Mouse (Mus musculus) retina, embryonic 14.5 days (tissue): Measurements from ENCODE around the gene Tpte.

Experiments
- DNase-seq: peaks from one replicate; pipeline ENCODE4 v3.0.0-alpha.2; 2015; ENCODE audit warnings: low spot score

The Tpte gene

DNA sequence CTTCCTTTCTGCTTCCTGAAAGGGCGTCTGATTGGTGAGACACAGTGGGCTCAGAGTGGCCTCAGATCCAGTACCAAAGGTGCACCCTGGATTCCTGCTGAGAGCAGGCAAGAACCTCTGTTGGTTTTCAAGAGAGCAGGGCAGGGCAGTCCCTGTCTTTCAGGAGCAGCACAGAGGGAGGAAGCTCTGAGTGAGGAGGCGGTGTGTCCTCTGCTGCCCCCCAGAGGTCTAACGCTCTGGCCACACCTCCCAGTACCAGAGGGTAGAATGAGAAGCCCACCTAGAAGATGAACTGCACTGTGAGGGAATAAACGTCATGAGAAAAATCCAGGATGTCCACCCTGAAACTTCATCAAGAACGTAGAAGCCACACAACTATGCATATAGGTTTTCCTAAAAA is 93.7 kb downstream of the Tpte start:
- DNase-seq = peak; percentile 72

DNA sequence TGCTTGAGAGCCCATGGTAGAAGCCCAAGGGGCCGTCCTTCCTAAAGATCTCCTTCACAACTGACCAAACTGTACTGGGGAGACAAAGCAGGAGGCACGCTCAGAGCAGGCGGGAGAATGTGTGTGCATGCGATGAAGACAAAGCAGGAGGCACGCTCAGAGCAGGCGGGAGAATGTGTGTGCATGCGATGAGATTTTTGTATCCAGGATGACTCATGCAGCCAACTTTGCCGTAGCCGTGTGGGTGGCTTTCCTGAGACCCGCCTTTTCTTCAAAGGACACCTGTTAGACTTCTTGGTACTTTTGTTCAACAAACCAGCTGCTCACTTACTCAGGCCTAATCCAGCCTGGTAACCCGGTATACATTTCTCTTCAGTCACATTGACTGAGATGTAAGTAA is 97.7 kb downstream of the Tpte start:
- no peak for DNase-seq

DNA sequence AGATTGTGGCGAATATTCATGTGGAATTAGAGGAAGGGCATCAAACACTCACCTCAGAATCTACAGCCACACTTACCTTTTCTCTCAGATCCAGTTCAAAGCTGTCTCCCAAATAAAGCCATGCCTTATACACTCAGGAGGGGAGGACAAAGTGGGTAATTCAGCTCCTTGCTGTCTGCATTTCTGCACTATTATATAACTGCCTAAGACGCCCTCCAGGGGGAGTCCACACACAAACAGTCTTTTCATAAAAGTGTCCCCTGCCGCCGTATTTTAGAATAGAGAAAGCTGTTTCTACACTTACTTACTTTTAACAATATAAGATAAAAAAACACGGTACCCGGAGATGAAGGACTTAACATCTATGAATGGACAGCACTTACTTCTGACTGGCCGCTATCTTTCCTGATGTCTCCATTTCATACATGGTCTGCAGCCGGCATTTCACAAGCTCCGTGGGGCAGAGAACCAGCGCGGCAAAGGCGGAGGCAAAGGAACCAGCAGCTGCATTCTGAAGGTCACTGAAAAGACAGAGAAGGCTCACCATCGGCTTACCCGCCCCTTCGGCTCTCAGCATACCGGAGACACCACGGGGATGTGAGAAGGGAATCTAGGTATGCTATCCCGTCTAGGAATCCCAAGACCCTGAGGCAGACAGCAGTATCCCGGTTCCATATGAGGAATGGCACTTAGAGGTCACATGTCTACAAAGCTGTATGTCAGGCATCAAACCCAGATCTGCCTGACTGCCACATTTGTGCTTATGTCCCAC is 99.8 kb downstream of the Tpte start:
- peak; percentile 5 for DNase-seq

DNA sequence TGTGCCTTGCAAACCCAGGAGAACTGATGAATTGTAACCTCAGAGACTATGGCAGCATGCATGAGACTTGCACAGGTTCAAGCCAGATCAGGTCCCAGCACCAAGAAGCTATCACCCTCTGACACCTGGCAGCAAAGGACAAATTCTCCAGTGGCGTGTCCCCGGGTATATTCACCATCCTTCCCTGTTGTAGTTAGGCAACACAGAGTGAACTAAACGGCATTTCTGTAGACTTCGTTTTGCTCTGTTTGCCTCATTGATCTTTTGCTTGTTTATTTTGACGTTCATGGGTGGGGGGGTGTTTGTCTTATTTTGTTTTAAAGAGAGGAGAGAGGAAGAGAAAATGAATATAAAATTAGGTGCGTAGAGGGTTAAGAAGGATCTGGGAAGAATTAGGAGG is 101.9 kb downstream of the Tpte start:
- DNase-seq = no peak

DNA sequence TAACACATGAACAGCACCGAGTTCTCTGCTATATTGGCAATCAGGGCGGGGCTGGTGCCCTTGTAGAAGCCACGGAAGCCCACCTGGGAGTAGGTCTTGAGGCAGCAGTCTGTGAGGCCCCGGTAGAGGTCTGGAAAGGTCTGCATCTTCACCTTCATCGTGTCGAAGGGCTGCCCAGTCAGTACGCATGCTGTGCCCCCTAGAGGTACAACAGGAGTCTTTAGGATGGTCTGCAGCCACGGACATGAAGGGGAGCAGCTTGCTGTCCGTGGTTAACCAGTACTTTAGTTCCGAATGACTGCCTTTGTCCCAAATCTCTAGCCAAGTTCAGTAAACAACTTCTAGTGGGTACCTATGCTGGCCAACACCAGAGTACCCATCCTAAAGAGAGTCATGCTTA is 106.6 kb downstream of the Tpte start:
- no peak for DNase-seq

DNA sequence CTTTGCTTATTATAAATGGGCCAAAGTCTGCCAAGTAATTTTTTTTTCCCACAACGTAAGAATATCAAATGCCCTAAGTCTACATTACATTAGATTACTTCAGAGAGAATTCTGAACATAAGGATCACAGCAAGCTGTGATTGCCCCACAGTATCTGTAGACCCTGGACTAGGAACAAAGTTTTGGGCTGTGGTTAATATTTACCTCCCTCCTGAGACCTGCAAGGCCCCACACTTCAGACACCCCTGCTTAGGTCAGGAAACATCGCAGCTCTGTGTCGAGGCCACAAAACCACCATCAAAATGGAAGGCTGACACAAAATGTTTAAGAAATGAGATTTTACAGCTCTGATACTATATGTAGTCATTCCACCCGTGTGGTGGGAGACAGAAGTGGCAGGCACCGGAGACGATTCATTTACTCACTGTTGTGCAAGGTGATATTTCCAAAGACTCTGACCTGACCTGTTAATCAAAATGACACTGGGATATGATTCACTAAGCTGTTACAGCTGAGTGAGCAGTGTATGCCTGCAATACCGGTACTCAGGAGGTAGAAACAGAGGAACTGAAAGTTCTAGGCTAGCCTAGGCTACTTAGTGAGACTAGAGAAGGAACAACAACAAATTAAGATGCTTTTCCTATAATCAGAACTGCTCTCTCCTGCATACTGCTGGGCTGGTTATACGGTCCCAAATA is 107.7 kb downstream of the Tpte start:
- no peak for DNase-seq

DNA sequence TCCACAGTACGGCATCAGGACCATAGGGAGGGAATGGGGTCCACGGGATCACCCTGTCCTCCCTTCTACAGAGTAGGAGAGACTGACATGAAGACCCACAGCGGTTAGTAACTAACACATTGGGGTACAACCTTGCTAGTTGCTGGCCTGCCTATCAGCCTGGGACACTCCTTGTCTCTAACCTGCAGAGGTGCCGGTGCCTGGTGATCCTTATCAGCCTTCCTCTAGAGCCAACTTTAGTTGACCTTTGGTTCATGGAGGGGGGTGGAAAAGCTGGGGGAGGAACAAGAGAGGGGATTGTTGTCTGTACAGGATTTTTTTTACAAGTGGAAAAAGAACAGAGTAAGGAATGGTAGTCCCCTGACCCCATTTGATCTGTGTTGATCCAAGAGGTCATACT is 111.2 kb downstream of the Tpte start:
- DNase-seq = no peak

DNA sequence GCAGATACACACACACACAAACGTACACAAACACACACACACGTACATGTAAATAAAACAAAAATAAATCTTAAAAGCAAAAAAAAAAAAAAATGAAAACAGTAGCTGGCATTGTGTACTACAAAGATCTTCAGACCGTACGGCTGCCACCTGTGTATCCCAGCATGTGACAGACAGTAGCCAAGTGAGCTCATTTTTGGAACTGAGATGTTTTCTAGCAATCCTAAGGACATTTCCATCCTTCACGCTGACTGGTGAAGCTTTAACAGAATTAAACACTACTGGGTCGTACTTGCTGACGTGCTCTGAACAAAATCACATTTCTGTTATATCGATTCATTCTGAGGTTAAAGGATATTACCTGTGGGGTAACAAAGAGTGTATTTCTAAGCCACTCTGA is 112.0 kb downstream of the Tpte start:
- DNase-seq = no peak

DNA sequence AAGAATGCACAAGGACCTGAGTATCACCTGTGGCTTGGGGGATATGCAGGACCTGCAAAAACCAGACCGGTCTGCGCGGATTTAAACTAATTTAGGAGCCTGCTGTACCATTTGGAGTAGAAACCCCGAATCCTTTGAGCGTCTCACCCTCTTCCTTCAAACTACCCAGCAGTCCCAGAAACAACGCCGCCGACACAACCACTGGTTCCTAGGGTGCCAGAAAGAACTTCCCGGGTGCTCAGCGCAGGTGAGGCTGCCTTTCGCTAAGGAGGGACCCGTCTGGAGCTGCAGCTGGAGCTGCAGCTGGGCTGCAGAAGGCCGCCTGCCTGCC is 114.5 kb downstream of the Tpte start:
- no peak for DNase-seq

DNA sequence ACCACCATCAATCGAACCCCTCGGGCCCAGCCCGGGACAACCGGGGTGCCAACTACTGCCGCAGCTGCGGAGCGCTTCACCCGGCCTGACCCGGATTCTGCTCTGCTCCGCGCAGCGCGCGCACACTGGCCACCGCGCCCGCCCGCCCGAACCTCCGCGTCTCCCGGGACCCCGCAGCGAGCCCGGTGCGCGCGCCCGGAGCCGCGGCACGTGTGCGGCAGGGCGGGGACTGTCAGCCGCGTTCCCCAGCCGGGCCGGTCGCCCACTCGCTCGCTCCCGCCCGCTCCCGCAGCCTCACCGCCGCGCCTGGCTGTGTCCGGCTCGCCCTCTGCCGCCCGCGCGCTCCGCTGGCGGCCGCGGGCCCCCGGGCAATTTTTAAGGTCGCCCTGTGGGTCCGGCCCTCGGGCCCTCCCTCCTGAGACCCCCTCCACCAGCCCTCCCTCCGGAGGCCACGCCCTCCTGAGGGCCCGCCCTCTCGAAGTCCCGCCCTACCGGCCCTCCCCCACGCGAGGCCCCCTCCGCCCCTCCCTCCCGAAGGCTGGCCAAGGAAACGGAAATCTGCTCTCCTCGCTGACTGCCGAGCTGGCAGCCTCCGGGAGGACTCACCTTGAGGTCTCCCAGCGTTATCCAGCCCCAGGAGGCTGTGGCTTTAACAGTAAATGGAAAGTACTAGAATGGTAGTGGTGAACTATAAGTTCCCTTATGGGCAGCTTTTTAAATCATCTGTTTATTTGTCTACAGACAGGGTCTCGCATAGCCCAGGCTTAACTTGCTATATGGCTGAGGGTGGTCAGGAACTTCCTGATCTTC is 115.1 kb downstream of the Tpte start, which contains the start of gene Slc25a15:
TSS of gene Slc25a15 (minus strand) at position 456 of the 810 bp plus-strand sequence.
- DNase-seq = peak; percentile 88

DNA sequence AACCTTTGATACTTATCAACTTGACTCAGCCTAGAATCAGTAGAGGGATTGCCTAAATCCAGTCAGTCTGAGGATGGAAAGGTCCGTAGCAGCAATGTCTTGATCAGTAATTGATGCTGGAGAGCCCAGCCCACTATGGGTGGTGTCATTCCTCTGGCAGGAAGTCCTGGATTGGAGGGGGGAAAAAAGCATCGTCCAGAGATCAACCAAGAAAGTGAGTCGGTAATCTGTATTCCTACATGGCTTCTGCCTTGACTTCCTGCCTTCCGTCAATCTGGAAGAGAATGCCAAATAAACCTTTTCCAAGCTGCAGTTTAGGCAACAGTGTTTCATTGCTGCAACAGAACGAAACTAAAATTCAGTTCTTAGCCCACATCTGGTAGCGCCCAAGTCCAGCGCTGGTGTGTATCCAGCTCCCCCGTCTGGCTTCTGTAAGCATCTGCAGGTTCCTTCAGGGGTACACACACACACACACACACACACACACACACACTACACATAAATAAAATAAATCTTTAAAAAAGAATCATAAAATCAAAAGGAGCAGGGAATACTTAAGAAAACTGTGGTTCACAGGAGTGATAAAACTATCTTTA is 116.1 kb downstream of the Tpte start:
- DNase-seq = no peak

DNA sequence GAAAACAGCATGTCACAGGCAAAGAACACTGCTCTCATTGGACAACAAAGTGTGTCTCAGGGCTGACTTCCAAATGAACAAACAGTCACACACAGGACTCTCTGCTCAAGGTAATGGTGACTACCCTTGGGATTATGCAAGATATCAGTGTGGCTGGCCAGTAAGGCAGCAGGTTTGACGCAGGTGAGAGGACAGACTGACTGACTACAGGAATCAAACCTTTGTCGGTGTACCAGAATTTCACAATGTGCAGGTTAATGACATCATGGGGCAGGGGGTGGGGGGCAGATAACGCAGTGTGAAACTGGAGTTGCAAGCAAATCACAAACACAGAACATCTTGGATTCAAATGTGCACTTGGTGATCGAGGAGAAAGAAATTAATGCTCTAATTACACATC is 117.4 kb downstream of the Tpte start:
- DNase-seq = no peak

DNA sequence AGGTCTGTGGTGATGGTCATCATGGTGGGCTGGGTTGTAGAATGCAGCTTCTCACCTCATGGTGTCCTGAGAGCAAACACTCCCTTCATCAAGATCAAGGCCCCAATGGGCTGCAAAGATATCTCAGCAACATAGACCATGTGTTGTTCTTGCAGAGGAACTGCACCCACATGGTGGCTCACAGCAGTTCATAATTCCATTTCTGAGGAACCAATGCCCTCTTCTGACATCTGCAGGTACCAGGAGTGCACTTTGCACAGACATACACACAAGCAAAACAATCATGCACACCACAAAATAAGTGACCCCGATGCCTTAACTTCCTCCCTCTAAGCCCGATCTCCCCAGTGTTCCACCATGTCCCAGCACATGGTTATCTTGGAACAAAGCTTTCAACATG is 120.0 kb downstream of the Tpte start:
- no peak for DNase-seq

DNA sequence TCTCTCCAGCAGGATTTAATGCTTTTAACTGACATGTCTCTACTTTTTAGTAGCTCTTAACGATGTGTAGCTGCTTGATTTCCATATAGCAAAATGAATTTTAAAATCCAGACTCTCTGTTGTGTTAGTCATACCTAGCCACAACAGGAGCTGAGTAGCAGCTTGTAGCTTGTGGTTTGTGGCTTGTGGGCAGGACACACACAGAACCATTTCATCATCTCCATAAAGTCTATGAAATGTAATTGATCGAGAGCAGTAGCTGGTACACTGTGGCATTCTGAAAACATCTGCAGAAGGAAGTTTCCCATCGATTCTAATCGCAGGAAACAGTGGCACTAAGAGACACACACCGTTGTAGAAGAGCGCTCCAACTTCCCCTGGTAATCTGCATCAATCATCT is 122.5 kb downstream of the Tpte start:
- DNase-seq = no peak

DNA sequence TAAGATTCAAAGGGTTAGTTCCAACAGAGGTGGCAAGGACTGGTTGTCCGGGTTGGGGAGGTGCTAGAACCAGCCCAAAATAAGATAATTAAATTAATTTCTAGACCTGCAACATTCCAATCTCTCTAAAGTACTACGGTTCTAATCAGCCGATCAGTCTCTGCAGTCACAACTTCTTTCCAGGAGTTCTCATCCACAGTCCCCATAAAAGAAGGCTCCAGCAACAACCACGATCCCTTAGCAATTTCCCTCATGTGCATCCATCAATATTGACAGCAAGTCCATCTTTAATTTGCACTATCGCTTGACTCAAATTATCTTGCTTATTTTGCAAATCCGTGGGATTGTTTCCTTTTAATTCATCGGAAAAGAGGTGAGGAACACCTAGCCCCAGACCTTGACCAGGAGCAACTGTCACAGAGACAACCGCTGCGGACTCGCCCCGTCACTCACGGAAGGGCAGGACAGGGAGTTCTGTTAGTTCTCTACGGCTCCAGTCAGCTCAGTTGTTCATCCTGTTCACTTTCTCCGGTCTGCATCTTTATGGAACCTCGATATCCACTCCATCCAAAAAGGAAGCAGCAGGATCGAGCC is 127.5 kb downstream of the Tpte start:
- peak; percentile 8 for DNase-seq

DNA sequence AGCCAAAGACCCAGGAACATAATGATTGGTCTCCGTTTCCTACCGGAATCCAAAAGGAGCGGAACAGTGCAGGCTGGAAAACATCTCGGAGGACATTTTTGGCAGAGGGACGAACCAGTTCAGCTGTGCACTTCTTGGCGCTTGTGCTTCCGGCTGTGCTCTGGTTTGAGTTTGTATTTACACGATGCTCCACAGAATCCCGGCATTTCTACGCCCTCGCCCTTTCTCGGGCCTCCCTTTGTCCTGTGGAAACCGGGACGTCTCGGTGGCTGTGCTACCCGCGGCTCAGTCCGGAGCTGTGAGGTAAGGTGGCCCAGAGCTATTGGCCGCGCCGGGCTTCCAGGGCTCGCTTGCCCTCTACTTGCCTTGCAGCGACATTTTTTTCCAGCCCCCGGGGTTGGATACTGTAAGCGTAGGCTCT is 128.1 kb downstream of the Tpte start, which contains the start of gene Mrps31:
TSS of gene Mrps31 (plus strand) at position 80 of the 421 bp plus-strand sequence.
- DNase-seq = peak; percentile 94

DNA sequence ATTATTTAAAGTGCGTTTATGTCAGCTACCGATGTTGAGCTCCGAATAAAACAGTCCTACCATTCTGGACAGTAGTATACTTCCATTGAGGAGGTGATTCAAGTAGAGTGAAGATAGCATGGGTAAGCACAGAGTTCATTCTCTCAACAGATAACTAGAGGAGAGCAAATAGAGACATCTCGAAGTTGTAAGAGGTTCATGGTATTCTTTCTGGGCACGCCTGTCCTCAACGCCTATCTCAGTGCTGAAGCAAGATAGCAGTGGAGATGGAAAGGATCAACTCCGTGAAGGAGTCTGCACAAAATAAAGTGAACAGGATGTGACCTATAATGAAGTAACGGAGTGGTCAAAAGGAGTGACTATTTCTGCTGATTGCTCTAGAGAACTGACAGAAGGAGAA is 128.7 kb downstream of the Tpte start:
- no peak for DNase-seq
